Mouse (Mus musculus) cerebellum, adult 18-20 months (tissue): Measurements from ENCODE around the gene Dnah11.
A peak's percentile ranks its signal among the peaks of the same experiment; 100 is the strongest.

Experiments
- DNase-seq, 2 experiments: peaks; one replicate each; pipeline ENCODE4 v3.0.0; 2021

The Dnah11 gene

GRCm38 (mm10) chr12:118084806-118085205, 114.0 kb downstream of the Dnah11 start:
- no peak for DNase-seq

GRCm38 (mm10) chr12:118084134-118084533, 114.7 kb downstream of the Dnah11 start:
- DNase-seq, result no peak

GRCm38 (mm10) chr12:118080441-118080840, 118.4 kb downstream of the Dnah11 start:
- peak; percentile 55 to 62 for DNase-seq

GRCm38 (mm10) chr12:118078434-118078989, 120.3 kb downstream of the Dnah11 start:
- no peak for DNase-seq

- DNase-seq, result no peak
Measured at GRCm38 (mm10) chr12:118076802-118077201, 122.0 kb downstream of the Dnah11 start.

GRCm38 (mm10) chr12:118072181-118072872, 126.5 kb downstream of the Dnah11 start:
- no peak for DNase-seq

- no peak for DNase-seq
Measured at GRCm38 (mm10) chr12:118071667-118072066, 127.2 kb downstream of the Dnah11 start.

- no peak for DNase-seq
Measured at GRCm38 (mm10) chr12:118068785-118069184, 130.1 kb downstream of the Dnah11 start.

GRCm38 (mm10) chr12:118062343-118062742, 136.5 kb downstream of the Dnah11 start:
- DNase-seq, result no peak

- DNase-seq, result peak; percentile 64 to 69
Measured at GRCm38 (mm10) chr12:118056876-118057275, 142.0 kb downstream of the Dnah11 start.

- peak in 1 of 2 experiments; percentile 33 for DNase-seq
Measured at GRCm38 (mm10) chr12:118045381-118045780, 153.5 kb downstream of the Dnah11 start.

GRCm38 (mm10) chr12:118043130-118043647, 155.7 kb downstream of the Dnah11 start:
- DNase-seq, result no peak

- DNase-seq, result peak; percentile 69 to 79
Measured at GRCm38 (mm10) chr12:118042196-118042595, 156.6 kb downstream of the Dnah11 start.

GRCm38 (mm10) chr12:118034990-118035389, 163.9 kb downstream of the Dnah11 start:
- peak; percentile 45 to 67 for DNase-seq

GRCm38 (mm10) chr12:118025771-118026170, 173.1 kb downstream of the Dnah11 start:
- no peak for DNase-seq

GRCm38 (mm10) chr12:118018936-118019335, 179.9 kb downstream of the Dnah11 start:
- no peak for DNase-seq

- DNase-seq, result no peak
Measured at GRCm38 (mm10) chr12:118013872-118014271, 185.0 kb downstream of the Dnah11 start.

GRCm38 (mm10) chr12:118011921-118012320, 186.9 kb downstream of the Dnah11 start:
- DNase-seq, result no peak

GRCm38 (mm10) chr12:117994938-117995337, 203.9 kb downstream of the Dnah11 start:
- no peak for DNase-seq

GRCm38 (mm10) chr12:117993499-117993898, 205.3 kb downstream of the Dnah11 start:
- peak; percentile 88 to 92 for DNase-seq

- DNase-seq, result no peak
Measured at GRCm38 (mm10) chr12:117989018-117989828, 209.6 kb downstream of the Dnah11 start.

GRCm38 (mm10) chr12:117980315-117980714, 218.5 kb downstream of the Dnah11 start:
- DNase-seq, result no peak

- DNase-seq, result no peak
Measured at GRCm38 (mm10) chr12:117973712-117974111, 225.1 kb downstream of the Dnah11 start.
